Mouse (Mus musculus) urinary bladder, postnatal 0 days (tissue): ENCODE measurements around the gene Gatc. TPM values are rescaled to one million over a fixed set of nuclear protein-coding genes. Genes with fewer than 3 reads are reported as not detected.

Experiments
- polyA plus RNA-seq: library from polyadenylated mRNA; unstranded; fragments of >200 nt; fragmentation: Nextera tagmentation; extraction: Ambion mirVana; gene quantifications from 2 replicates; pipeline ENCODE4 v1.2.1, GENCODE M21; 2015

Gatc gene
- 11.7 and 15.4 TPM in 2 replicates for polyA plus RNA-seq

GRCm38 (mm10) chr5:115340577-115341313 lies at the start of gene Gatc, which contains the start of gene Triap1:
Gene Gatc (minus strand): TSS chr5:115341178.
Gene Triap1 (plus strand): TSS chr5:115341225.

GRCm38 (mm10) chr5:115348546-115349224 lies 7.7 kb upstream of the Gatc start, which contains the start of gene Cox6a1:
Gene Cox6a1 (minus strand): TSS chr5:115348981.

GRCm38 (mm10) chr5:115326875-115327609 lies 13.9 kb downstream of the Gatc start, which contains the start of gene Srsf9:
Gene Srsf9 (plus strand): TSS chr5:115327177.

GRCm38 (mm10) chr5:115300792-115301614 lies 40.0 kb downstream of the Gatc start, which contains the start of gene Dynll1:
Gene Dynll1 (minus strand): TSS chr5:115300999.

Other genes with a start within 250 kb of the Gatc start
- 29.1 and 29.8 TPM in 2 replicates for gene Gm10401, start 242.9 kb downstream of the Gatc start, polyA plus RNA-seq
- 57.0 and 62.5 TPM in 2 replicates for gene Acads, start 221.8 kb downstream of the Gatc start, polyA plus RNA-seq
- 15.0 and 15.1 TPM in 2 replicates for gene Unc119b, start 206.2 kb downstream of the Gatc start, polyA plus RNA-seq
- gene Mlec, start 183.0 kb downstream of the Gatc start, polyA plus RNA-seq, result 41.6 and 47.0 TPM in 2 replicates
- 0.48 and 1.2 TPM in 2 replicates for gene Cabp1, start 146.8 kb downstream of the Gatc start, polyA plus RNA-seq
- 55.1 and 57.7 TPM in 2 replicates for gene Pop5, start 105.3 kb downstream of the Gatc start, polyA plus RNA-seq
- 118 and 129 TPM in 2 replicates for gene Rnf10, start 68.3 kb downstream of the Gatc start, polyA plus RNA-seq
- gene Coq5, start 61.5 kb downstream of the Gatc start, polyA plus RNA-seq, result 24.6 and 27.9 TPM in 2 replicates
- 1,629 and 1,654 TPM in 2 replicates for gene Dynll1, start 40.2 kb downstream of the Gatc start, polyA plus RNA-seq
- 119 and 134 TPM in 2 replicates for gene Srsf9, start 14.0 kb downstream of the Gatc start, polyA plus RNA-seq
- gene Triap1, start within 50 bp of the Gatc start, polyA plus RNA-seq, result 57.1 TPM in 2 replicates
- gene Cox6a1, start 7.8 kb upstream of the Gatc start, polyA plus RNA-seq, result 1,380 and 1,477 TPM in 2 replicates
- 0.98 and 1.5 TPM in 2 replicates for gene Msi1, start 88.4 kb upstream of the Gatc start, polyA plus RNA-seq
- gene Pla2g1b, start 125.1 kb upstream of the Gatc start, polyA plus RNA-seq, result not detected in 2 replicates
- gene Sirt4, start 143.5 kb upstream of the Gatc start, polyA plus RNA-seq, result 13.6 and 14.6 TPM in 2 replicates
- gene Pxn, start 165.5 kb upstream of the Gatc start, polyA plus RNA-seq, result 30.1 and 30.2 TPM in 2 replicates
- 1,280 and 1,369 TPM in 2 replicates for gene Rplp0, start 218.3 kb upstream of the Gatc start, polyA plus RNA-seq
- gene Gcn1l1, start 224.1 kb upstream of the Gatc start, polyA plus RNA-seq, result 16.3 and 18.2 TPM in 2 replicates